Mouse (Mus musculus): Measurements from ENCODE around the gene Arfrp1. TPM values are rescaled to one million over a fixed set of nuclear protein-coding genes. Genes with fewer than 3 reads are reported as not detected.

Gene Arfrp1
- 82.6 and 85.9 TPM in 2 replicates for polyA plus RNA-seq (2015; fragmentation: Nextera tagmentation; extraction: Ambion mirVana)

GRCm38 (mm10) chr2:181364860-181365596, at the start of gene Arfrp1, which contains the start of gene Zgpat:
Gene Arfrp1 (minus strand): TSS chr2:181365404.
Gene Zgpat (plus strand): TSS chr2:181364928.
- Histone ChIP-seq H3K9ac (peak within 1 kb of the TSS; percentile 96), H3K4me3 (peak within 1 kb of the TSS; percentile 96), H3K4me1 (replicated peaks) (peaks cover 53% of the 10 kb centered on the region), H3K27ac (replicated peaks) (peak within 1 kb of the TSS; percentile 92), H3K36me3 (peaks cover 43% of the 10 kb centered on the region), H3K4me2 (peak within 1 kb of the TSS; percentile 99), H3K27me3 (no peaks in the 10 kb centered on the region), H3K9me3 (no peaks in the 10 kb centered on the region)
- under 1% methylated on average over 69 of the region's 71 CpGs for WGBS
- ATAC-seq (ENCODE audit: low read depth): peak; percentile 94

GRCm38 (mm10) chr2:181413141-181413540, 47.9 kb upstream of the Arfrp1 start:
- H3K4me1 ChIP-seq (replicated peaks): no peaks in the 10 kb centered on the region; the same call in 1 of the 2 replicates
- H3K4me2 ChIP-seq: no peak overlapping the region
- H3K36me3 ChIP-seq: no peaks in the 10 kb centered on the region
- no peak overlapping the region for H3K4me3 ChIP-seq
- H3K27me3 ChIP-seq: no peaks in the 10 kb centered on the region
- no peak overlapping the region for H3K9ac ChIP-seq
- H3K27ac ChIP-seq (replicated peaks): no peak overlapping the region
- 35% methylated on average over 2 of the region's 2 CpGs for WGBS
- no peak for ATAC-seq (ENCODE audit: low read depth)
- H3K9me3 ChIP-seq: no peaks in the 10 kb centered on the region

DNA sequence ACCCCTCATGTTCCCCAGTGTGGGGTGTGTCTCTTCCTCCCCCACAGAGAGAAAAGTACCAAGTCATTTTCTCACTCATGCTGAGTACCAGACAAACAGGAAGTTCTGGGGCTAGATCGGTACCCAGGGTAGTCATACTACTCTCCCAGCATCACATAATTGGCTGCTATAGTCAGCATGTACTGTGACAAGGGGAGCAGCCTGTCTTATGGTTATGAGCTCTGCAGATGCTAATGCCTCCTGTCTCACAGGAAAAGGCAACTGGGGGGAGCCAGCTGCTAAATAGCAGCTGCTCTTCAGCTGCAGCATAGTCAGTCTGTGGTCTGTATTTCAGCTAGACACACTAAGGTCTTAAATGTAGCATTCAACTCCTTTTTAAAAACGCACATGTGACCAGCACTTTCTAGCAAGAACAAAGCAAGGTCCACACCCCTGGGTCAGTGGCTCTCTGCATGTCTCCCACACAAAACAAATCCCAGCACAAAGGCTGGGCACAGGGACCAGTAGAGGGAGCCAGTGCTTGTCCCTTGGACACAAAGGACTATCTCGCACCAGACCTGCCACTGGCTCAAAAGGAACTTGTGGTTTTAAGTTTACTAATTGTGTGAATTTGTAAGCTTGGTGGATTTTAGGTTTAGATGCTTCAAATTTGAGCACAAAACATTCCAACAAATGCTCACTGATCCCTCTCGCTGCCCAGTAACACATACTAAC, 45.7 kb upstream of the Arfrp1 start:
- no peaks in the 10 kb centered on the region; the same call in 1 of the 2 replicates for H3K4me1 ChIP-seq (replicated peaks)
- H3K27ac ChIP-seq (replicated peaks): peak overlapping the region; percentile 75
- no peak overlapping the region for H3K4me2 ChIP-seq
- H3K9ac ChIP-seq: peak overlapping the region; percentile 18; the same call in 1 of the 2 replicates
- no peaks in the 10 kb centered on the region for H3K27me3 ChIP-seq
- WGBS: 39% methylated on average over 4 of the region's 4 CpGs
- no peaks in the 10 kb centered on the region for H3K9me3 ChIP-seq
- peak; percentile 83 for ATAC-seq (ENCODE audit: low read depth)
- H3K4me3 ChIP-seq: no peak overlapping the region
- H3K36me3 ChIP-seq: no peaks in the 10 kb centered on the region

DNA sequence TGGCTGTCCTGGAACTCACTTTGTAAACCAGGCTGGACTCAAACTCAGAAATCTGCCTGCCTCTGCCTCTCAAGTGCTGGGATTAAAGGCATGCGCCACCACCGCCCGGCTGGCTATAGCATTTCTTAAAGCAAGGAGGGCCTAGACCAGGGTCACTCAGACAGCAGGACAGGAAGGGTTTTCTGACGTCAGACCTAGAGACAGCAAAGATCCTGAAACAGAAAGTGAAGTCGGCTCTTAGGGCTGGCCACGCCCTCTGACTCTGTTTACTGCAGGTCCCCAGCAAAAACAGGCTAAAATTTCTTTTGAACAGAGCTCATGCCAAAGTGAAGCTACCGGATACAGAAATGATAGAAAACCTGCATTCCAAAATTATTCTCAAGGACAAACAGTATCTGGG, 44.4 kb upstream of the Arfrp1 start:
- no peak overlapping the region for H3K4me2 ChIP-seq
- WGBS: 86% methylated on average over 7 of the region's 7 CpGs
- no peak overlapping the region for H3K4me3 ChIP-seq
- no peak overlapping the region for H3K27ac ChIP-seq (replicated peaks)
- H3K27me3 ChIP-seq: no peaks in the 10 kb centered on the region
- H3K9me3 ChIP-seq: no peaks in the 10 kb centered on the region
- no peaks in the 10 kb centered on the region; the same call in 1 of the 2 replicates for H3K4me1 ChIP-seq (replicated peaks)
- ATAC-seq (ENCODE audit: low read depth): no peak
- H3K36me3 ChIP-seq: 0 out of 2 replicates have a peak, but pooled peaks cover 2% of the 10 kb centered on the region
- no peak overlapping the region for H3K9ac ChIP-seq

- no peak for ATAC-seq (ENCODE audit: low read depth)
- no peaks in the 10 kb centered on the region for H3K4me1 ChIP-seq (replicated peaks)
- no peak overlapping the region for H3K4me3 ChIP-seq
- WGBS: 85% methylated on average over 3 of the region's 3 CpGs
- H3K9me3 ChIP-seq: no peaks in the 10 kb centered on the region
- 0 out of 2 replicates have a peak, but pooled peaks cover 6% of the 10 kb centered on the region for H3K36me3 ChIP-seq
- no peak overlapping the region for H3K27ac ChIP-seq (replicated peaks)
- no peak overlapping the region for H3K9ac ChIP-seq
- no peak overlapping the region for H3K4me2 ChIP-seq
- no peaks in the 10 kb centered on the region for H3K27me3 ChIP-seq
These were observed 38.5 kb upstream of the Arfrp1 start for GRCm38 (mm10) chr2:181403722-181404121.

DNA sequence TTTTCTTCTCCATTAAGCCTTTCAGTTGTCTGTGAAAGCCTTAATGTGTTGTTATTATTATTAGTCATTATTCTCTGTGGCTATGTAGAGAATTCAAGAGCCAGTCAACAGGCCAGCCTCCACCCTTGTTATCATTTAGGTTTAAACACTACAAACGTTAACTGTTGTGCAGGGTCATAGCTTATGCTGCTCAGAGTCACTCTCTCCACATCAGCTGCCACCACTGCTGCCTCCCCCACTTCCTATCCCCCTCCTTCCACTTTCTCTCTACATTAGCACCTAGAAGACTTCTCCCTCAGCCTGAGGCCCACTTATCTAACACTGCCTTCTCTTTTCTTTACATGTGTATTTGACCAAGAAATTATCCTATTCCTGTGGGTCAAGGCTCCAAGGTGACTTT, 36.3 kb upstream of the Arfrp1 start:
- 13% methylated on average over 1 of the region's 1 CpGs for WGBS
- Histone ChIP-seq H3K4me3 (no peak overlapping the region), H3K27me3 (no peaks in the 10 kb centered on the region)

GRCm38 (mm10) chr2:181397207-181397761, 32.1 kb upstream of the Arfrp1 start:
- WGBS: 61% methylated on average over 5 of the region's 5 CpGs
- Histone ChIP-seq H3K27ac (replicated peaks) (no peak overlapping the region; the same call in 1 of the 2 replicates), H3K36me3 (peaks cover 17% of the 10 kb centered on the region)

More for the DNA sequence above, 36.3 kb upstream of the Arfrp1 start:
- H3K36me3 ChIP-seq: 0 out of 2 replicates have a peak, but pooled peaks cover 6% of the 10 kb centered on the region
- H3K4me2 ChIP-seq: no peak overlapping the region
- H3K9me3 ChIP-seq: no peaks in the 10 kb centered on the region
- no peak for ATAC-seq (ENCODE audit: low read depth)
- H3K9ac ChIP-seq: no peak overlapping the region
- peaks cover 8% of the 10 kb centered on the region; the same call in 1 of the 2 replicates for H3K4me1 ChIP-seq (replicated peaks)
- H3K27ac ChIP-seq (replicated peaks): no peak overlapping the region

GRCm38 (mm10) chr2:181394086-181394485, 28.9 kb upstream of the Arfrp1 start:
- Histone ChIP-seq H3K9ac (no peak overlapping the region), H3K27me3 (no peaks in the 10 kb centered on the region), H3K27ac (replicated peaks) (no peak overlapping the region), H3K4me1 (replicated peaks) (peaks cover 8% of the 10 kb centered on the region; the same call in 1 of the 2 replicates), H3K4me3 (no peak overlapping the region), H3K4me2 (no peak overlapping the region), H3K9me3 (no peaks in the 10 kb centered on the region), H3K36me3 (peaks cover 37% of the 10 kb centered on the region)
- WGBS: 98% methylated on average over 3 of the region's 3 CpGs
- ATAC-seq (ENCODE audit: low read depth): no peak

More at GRCm38 (mm10) chr2:181397207-181397761, 32.1 kb upstream of the Arfrp1 start:
- H3K27me3 ChIP-seq: no peaks in the 10 kb centered on the region
- no peak for ATAC-seq (ENCODE audit: low read depth)
- peaks cover 8% of the 10 kb centered on the region; the same call in 1 of the 2 replicates for H3K4me1 ChIP-seq (replicated peaks)
- no peak overlapping the region for H3K4me3 ChIP-seq
- H3K9me3 ChIP-seq: no peaks in the 10 kb centered on the region
- H3K9ac ChIP-seq: no peak overlapping the region
- no peak overlapping the region for H3K4me2 ChIP-seq

GRCm38 (mm10) chr2:181392600-181393213, 27.5 kb upstream of the Arfrp1 start:
- Histone ChIP-seq H3K27ac (replicated peaks) (no peak overlapping the region), H3K9ac (no peak overlapping the region), H3K4me2 (no peak overlapping the region), H3K9me3 (no peaks in the 10 kb centered on the region), H3K4me1 (replicated peaks) (peaks cover 8% of the 10 kb centered on the region; the same call in 1 of the 2 replicates), H3K4me3 (no peak overlapping the region), H3K27me3 (no peaks in the 10 kb centered on the region), H3K36me3 (peaks cover 37% of the 10 kb centered on the region)
- ATAC-seq (ENCODE audit: low read depth): peak; percentile 78; the same call in 1 of the 2 replicates
- WGBS: 29% methylated on average over 4 of the region's 4 CpGs

GRCm38 (mm10) chr2:181391541-181391940, 26.3 kb upstream of the Arfrp1 start:
- H3K36me3 ChIP-seq: peaks cover 46% of the 10 kb centered on the region
- ATAC-seq (ENCODE audit: low read depth): no peak
- no peaks in the 10 kb centered on the region for H3K27me3 ChIP-seq
- WGBS: 77% methylated on average over 2 of the region's 2 CpGs
- no peak overlapping the region for H3K4me2 ChIP-seq
- no peak overlapping the region for H3K9ac ChIP-seq
- H3K9me3 ChIP-seq: no peaks in the 10 kb centered on the region
- H3K27ac ChIP-seq (replicated peaks): no peak overlapping the region
- no peaks in the 10 kb centered on the region for H3K4me1 ChIP-seq (replicated peaks)
- no peak overlapping the region for H3K4me3 ChIP-seq

DNA sequence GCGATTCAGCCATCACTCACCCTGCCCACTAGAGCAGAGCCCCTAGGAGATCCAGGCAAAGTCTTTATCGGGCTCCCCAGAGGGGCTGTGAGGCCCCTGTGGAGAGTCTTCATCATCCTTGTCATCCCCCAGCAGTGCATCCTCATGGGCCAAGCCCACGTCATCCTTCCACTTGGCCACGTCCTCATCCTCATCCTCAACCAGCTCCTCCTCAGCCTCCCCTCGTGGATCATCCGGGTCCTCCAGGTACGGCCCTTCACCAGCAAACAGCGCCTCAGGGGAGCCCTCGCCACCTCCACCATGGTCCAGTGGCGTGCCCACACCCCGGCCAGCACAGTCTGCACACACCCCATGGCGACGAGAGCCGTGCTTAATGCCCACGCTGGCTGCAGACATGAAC, 25.8 kb upstream of the Arfrp1 start:
- H3K36me3 ChIP-seq: peaks cover 51% of the 10 kb centered on the region
- no peak overlapping the region for H3K4me3 ChIP-seq
- 0 out of 2 replicates have a peak, but pooled peaks have one; percentile 20 for ATAC-seq (ENCODE audit: low read depth)
- H3K9ac ChIP-seq: no peak overlapping the region
- no peaks in the 10 kb centered on the region for H3K4me1 ChIP-seq (replicated peaks)
- H3K9me3 ChIP-seq: no peaks in the 10 kb centered on the region
- 88% methylated on average over 15 of the region's 15 CpGs for WGBS
- H3K27me3 ChIP-seq: no peaks in the 10 kb centered on the region
- H3K27ac ChIP-seq (replicated peaks): no peak overlapping the region
- no peak overlapping the region for H3K4me2 ChIP-seq
